Mouse (Mus musculus) small intestine, adult 2 months (tissue): ENCODE results near the gene Spata31d1b.

Experiments used
- CTCF ChIP-seq: fragments of 200-500 bp; IDR thresholded peaks from 2 replicates; pipeline ENCODE4 v1.5.1; 2012; ENCODE audit warnings: low read depth, mild to moderate bottlenecking, control low read depth, inconsistent platforms, low read length, moderate library complexity, mixed read lengths; ENCODE audit not compliant: insufficient replicate concordance, insufficient read length; ENCODE audit errors: extremely low read depth
- POLR2A ChIP-seq: fragments of 200-500 bp; IDR thresholded peaks from 2 replicates; pipeline ENCODE4 v1.6.1; 2012; ENCODE audit warnings: low read depth, mild to moderate bottlenecking, control low read depth, inconsistent platforms, low read length, moderate library complexity

DNA sequence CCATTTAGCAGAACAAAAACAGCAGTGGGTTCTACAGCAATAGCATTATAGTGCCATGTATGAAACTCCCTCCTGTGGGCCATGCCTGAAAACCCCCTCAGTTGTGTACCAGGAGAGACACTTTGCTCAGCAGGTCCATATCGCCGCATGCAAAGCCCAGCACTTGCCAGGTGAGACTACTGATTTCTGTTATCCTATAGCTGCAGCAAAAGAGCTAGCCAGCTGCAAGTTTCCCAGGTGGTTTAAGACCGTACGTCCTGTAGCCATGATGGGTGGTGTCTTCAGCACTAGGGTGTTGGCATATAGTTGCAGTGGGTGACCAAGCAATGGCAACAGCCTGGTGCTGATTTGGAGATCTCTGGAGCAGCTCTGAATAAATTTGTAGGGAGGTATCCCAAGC lies 27.3 kb downstream of the Spata31d1b start:
- TF ChIP-seq CTCF (no peak), POLR2A (no peak)
